Mouse (Mus musculus) CD4-positive, CD25-positive, alpha-beta regulatory T cell, adult 4 months (primary cell): ENCODE results near the gene Tyk2. TPM values are rescaled to one million over a fixed set of nuclear protein-coding genes. Genes with fewer than 3 reads are reported as not detected.

Source experiments
- ATAC-seq: one replicate; pipeline ENCODE4 v1.8.0; 2017
- polyA plus RNA-seq, 2 experiments: library from polyadenylated mRNA; unstranded; fragments of 100-300 nt; shearing (Covaris generic); gene quantifications; one replicate each; pipeline ENCODE4 v1.2.1; 2017

Gene Tyk2
- polyA plus RNA-seq, 2 experiments from 2014 or later, result 35.2 to 77.5 TPM

GRCm38 (mm10) chr9:21107607-21108237, 23.3 kb downstream of the Tyk2 start:
- no peak for ATAC-seq

GRCm38 (mm10) chr9:21105760-21106564, 25.1 kb downstream of the Tyk2 start:
- ATAC-seq, result no peak

GRCm38 (mm10) chr9:21104814-21105213, 26.2 kb downstream of the Tyk2 start:
- no peak for ATAC-seq

- no peak for ATAC-seq
These were observed 29.0 kb downstream of the Tyk2 start for GRCm38 (mm10) chr9:21102076-21102475.

- ATAC-seq, result peak; percentile 47
These were observed 30.4 kb downstream of the Tyk2 start for GRCm38 (mm10) chr9:21100447-21101161.

- ATAC-seq, result no peak
These were observed 33.2 kb downstream of the Tyk2 start for GRCm38 (mm10) chr9:21097793-21098192.

- ATAC-seq, result no peak
These were observed 35.1 kb downstream of the Tyk2 start for GRCm38 (mm10) chr9:21095958-21096357.

GRCm38 (mm10) chr9:21093423-21093822, 37.6 kb downstream of the Tyk2 start:
- no peak for ATAC-seq

GRCm38 (mm10) chr9:21091707-21092320, 39.2 kb downstream of the Tyk2 start, which contains the start of the genes Gm38431 and Raver1:
TSS of gene Gm38431 (minus strand) at chr9:21091997.
TSS of gene Raver1 (minus strand) at chr9:21092008.
- ATAC-seq, result peak; percentile 98

GRCm38 (mm10) chr9:21090972-21091706, 39.9 kb downstream of the Tyk2 start:
- ATAC-seq, result no peak

GRCm38 (mm10) chr9:21090537-21090936, 40.5 kb downstream of the Tyk2 start:
- ATAC-seq, result no peak

GRCm38 (mm10) chr9:21083324-21083723, 47.7 kb downstream of the Tyk2 start:
- ATAC-seq, result no peak

GRCm38 (mm10) chr9:21081127-21081526, 49.9 kb downstream of the Tyk2 start:
- ATAC-seq, result no peak

- no peak for ATAC-seq
These were observed 55.4 kb downstream of the Tyk2 start for GRCm38 (mm10) chr9:21075625-21076024.

GRCm38 (mm10) chr9:21074173-21074572, 56.9 kb downstream of the Tyk2 start:
- ATAC-seq, result no peak

GRCm38 (mm10) chr9:21073044-21073840, 57.8 kb downstream of the Tyk2 start, which contains the start of the genes Gm49373 and Fdx1l:
TSS of gene Gm49373 (minus strand) at chr9:21073096.
TSS of gene Fdx1l (minus strand) at chr9:21073614.
- peak; percentile 98 for ATAC-seq

GRCm38 (mm10) chr9:21072641-21073040, 58.4 kb downstream of the Tyk2 start:
- no peak for ATAC-seq

- no peak for ATAC-seq
These were observed 63.9 kb downstream of the Tyk2 start, which contains the start of gene Zglp1 for GRCm38 (mm10) chr9:21067006-21067684. TSS of gene Zglp1 (minus strand) at chr9:21067093.

- no peak for ATAC-seq
These were observed 68.1 kb downstream of the Tyk2 start for GRCm38 (mm10) chr9:21062928-21063327.
